Mouse (Mus musculus): ENCODE data around the gene Sdhaf1. TPM values are rescaled to one million over a fixed set of nuclear protein-coding genes. Genes with fewer than 3 reads are reported as not detected.
A peak's percentile ranks its signal among the peaks of the same experiment; 100 is the strongest.

The Sdhaf1 gene
- 16.0 and 16.7 TPM in 2 replicates for polyA plus RNA-seq (2015; fragmentation: Nextera tagmentation; extraction: Ambion mirVana)

DNA sequence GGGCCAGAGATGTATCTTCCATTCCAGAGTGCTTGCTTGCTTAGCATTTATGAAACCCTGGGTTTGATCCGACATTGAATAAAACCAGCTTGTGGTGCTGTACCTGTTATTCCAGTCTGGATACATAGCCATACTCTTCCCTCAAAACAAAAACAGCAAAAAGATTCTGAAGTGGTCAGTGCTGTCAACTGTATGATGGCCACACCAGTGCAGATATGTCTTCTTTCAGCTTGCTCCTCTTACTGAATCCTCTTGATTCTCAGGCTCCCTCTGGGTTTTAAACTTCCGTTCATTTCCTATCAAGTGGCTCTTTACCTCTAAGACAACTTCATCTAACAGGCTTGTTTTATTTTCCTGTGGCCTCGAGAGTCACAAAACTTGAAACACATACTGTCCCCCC, at the start of gene Sdhaf1:
TSS of gene Sdhaf1 (minus strand) at position 101 of the 400 bp plus-strand sequence.
- peak within 1 kb of the TSS; percentile 71; the same call in 1 of the 2 replicates for H3K27ac ChIP-seq (replicated peaks)
- H3K27me3 ChIP-seq (replicated peaks): peaks cover 7% of the 10 kb centered on the region; the same call in 1 of the 2 replicates
- H3K4me3 ChIP-seq (replicated peaks): peak within 1 kb of the TSS; percentile 91
- peak within 1 kb of the TSS; percentile 79 for H3K4me2 ChIP-seq
- H3K9ac ChIP-seq (replicated peaks): peak within 1 kb of the TSS; percentile 21; the same call in 1 of the 2 replicates
- no peak for ATAC-seq (ENCODE audit: low FRiP score)
- no peaks in the 10 kb centered on the region for H3K9me3 ChIP-seq (replicated peaks)
- 78% methylated on average over 3 of the region's 3 CpGs for WGBS
- peaks cover 18% of the 10 kb centered on the region for H3K4me1 ChIP-seq
- H3K36me3 ChIP-seq: no peaks in the 10 kb centered on the region

GRCm38 (mm10) chr7:30367466-30367865, 43.8 kb upstream of the Sdhaf1 start:
- ATAC-seq (ENCODE audit: low FRiP score): no peak
- H3K27ac ChIP-seq (replicated peaks): no peak overlapping the region
- H3K27me3 ChIP-seq (replicated peaks): 0 out of 2 replicates have a peak, but pooled peaks cover 3% of the 10 kb centered on the region
- no peak overlapping the region for H3K4me3 ChIP-seq (replicated peaks)
- H3K9ac ChIP-seq (replicated peaks): no peak overlapping the region
- 71% methylated on average over 2 of the region's 2 CpGs for WGBS
- peaks cover 20% of the 10 kb centered on the region for H3K4me1 ChIP-seq
- H3K36me3 ChIP-seq: no peaks in the 10 kb centered on the region
- no peaks in the 10 kb centered on the region for H3K9me3 ChIP-seq (replicated peaks)
- H3K4me2 ChIP-seq: no peak overlapping the region

DNA sequence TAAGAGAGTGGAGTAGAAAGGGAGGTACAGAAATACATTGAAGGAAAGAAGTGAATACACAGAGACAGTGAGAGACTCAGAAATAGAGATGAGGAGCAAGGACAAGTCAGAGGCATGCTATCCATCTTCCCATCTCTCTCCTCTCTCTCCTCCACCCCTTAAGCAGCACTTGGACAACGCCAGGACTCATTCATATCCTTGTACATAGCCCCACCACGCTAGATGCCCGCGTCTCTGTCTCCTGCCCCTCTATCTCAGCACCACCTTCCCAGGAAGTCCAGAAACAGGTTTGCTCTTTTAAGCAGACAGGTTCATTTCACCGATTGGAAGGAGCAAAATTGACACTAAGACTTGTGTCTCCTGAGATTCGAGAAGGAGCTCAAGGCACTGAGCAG, 39.6 kb upstream of the Sdhaf1 start:
- peak overlapping the region; percentile 34; the same call in 1 of the 2 replicates for H3K27ac ChIP-seq (replicated peaks)
- no peaks in the 10 kb centered on the region for H3K9me3 ChIP-seq (replicated peaks)
- peak overlapping the region; percentile 79 for H3K9ac ChIP-seq (replicated peaks)
- peak overlapping the region; percentile 82 for H3K4me2 ChIP-seq
- H3K36me3 ChIP-seq: peaks cover 3% of the 10 kb centered on the region; the same call in 1 of the 2 replicates
- H3K4me3 ChIP-seq (replicated peaks): peak overlapping the region; percentile 67
- peaks cover 60% of the 10 kb centered on the region for H3K4me1 ChIP-seq
- H3K27me3 ChIP-seq (replicated peaks): 0 out of 2 replicates have a peak, but pooled peaks cover 3% of the 10 kb centered on the region
- WGBS: 67% methylated on average over 6 of the region's 6 CpGs
- peak; percentile 42; the same call in 1 of the 2 replicates for ATAC-seq (ENCODE audit: low FRiP score)

GRCm38 (mm10) chr7:30362652-30363343, 39.1 kb upstream of the Sdhaf1 start, which contains the start of gene Lrfn3:
TSS of gene Lrfn3 (minus strand) at chr7:30362772.
- 0 out of 2 replicates have a peak, but pooled peaks cover 3% of the 10 kb centered on the region for H3K27me3 ChIP-seq (replicated peaks)
- peaks cover 3% of the 10 kb centered on the region; the same call in 1 of the 2 replicates for H3K36me3 ChIP-seq
- H3K4me2 ChIP-seq: peak within 1 kb of the TSS; percentile 82
- peak within 1 kb of the TSS; percentile 43; the same call in 1 of the 2 replicates for H3K27ac ChIP-seq (replicated peaks)
- peak within 1 kb of the TSS; percentile 79 for H3K9ac ChIP-seq (replicated peaks)
- peaks cover 60% of the 10 kb centered on the region for H3K4me1 ChIP-seq
- ATAC-seq (ENCODE audit: low FRiP score): peak; percentile 86
- WGBS: under 1% methylated on average over 45 of the region's 55 CpGs
- H3K4me3 ChIP-seq (replicated peaks): peak within 1 kb of the TSS; percentile 67
- H3K9me3 ChIP-seq (replicated peaks): no peaks in the 10 kb centered on the region

- no peak for ATAC-seq (ENCODE audit: low FRiP score)
- H3K36me3 ChIP-seq: peaks cover 25% of the 10 kb centered on the region
- H3K4me3 ChIP-seq (replicated peaks): peak overlapping the region; percentile 25; the same call in 1 of the 2 replicates
- no peak overlapping the region for H3K9ac ChIP-seq (replicated peaks)
- no peak overlapping the region for H3K27ac ChIP-seq (replicated peaks)
- H3K4me1 ChIP-seq: peaks cover 72% of the 10 kb centered on the region
- 86% methylated on average over 17 of the region's 17 CpGs for WGBS
- no peaks in the 10 kb centered on the region for H3K9me3 ChIP-seq (replicated peaks)
- H3K27me3 ChIP-seq (replicated peaks): no peaks in the 10 kb centered on the region
- H3K4me2 ChIP-seq: peak overlapping the region; percentile 82
These were observed 36.3 kb upstream of the Sdhaf1 start for GRCm38 (mm10) chr7:30360028-30360427.

DNA sequence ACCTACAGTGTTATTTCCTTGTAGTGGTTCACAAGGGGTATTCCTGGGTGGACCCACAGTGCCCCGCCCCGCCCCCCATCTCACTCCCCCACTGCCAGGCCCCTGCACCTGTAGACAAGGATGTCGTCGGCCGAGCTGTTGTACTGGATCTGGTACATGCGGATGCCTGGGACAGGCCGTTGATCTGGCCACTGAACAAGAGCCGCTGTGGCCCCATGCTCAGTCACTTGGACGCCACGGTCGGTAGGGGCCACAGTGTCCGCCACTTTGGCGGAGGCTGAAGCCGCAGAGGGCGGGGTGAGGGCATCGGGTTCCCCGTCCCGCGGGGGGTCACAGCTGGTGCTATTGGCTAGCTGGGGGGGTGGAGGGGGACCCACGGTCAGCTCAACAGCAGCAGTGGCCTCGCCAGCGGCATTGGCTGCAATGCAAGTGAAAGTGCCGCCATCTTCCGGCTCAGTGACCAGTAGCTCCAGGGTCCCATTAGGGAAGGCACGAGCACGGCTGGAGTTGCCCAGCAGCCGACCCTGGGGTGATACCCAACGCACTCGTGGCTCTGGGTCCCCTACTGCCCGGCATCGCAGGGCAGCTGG, 35.7 kb upstream of the Sdhaf1 start:
- Histone ChIP-seq H3K4me1 (peaks cover 72% of the 10 kb centered on the region), H3K27me3 (replicated peaks) (no peaks in the 10 kb centered on the region), H3K9me3 (replicated peaks) (no peaks in the 10 kb centered on the region), H3K9ac (replicated peaks) (peak overlapping the region; percentile 34; the same call in 1 of the 2 replicates), H3K27ac (replicated peaks) (no peak overlapping the region), H3K4me3 (replicated peaks) (peak overlapping the region; percentile 25), H3K4me2 (peak overlapping the region; percentile 82), H3K36me3 (peaks cover 31% of the 10 kb centered on the region)
- ATAC-seq (ENCODE audit: low FRiP score): no peak
- WGBS: 52% methylated on average over 31 of the region's 31 CpGs

GRCm38 (mm10) chr7:30358378-30359186, 34.9 kb upstream of the Sdhaf1 start:
- peaks cover 71% of the 10 kb centered on the region for H3K4me1 ChIP-seq
- peak overlapping the region; percentile 25 for H3K4me3 ChIP-seq (replicated peaks)
- peak overlapping the region; percentile 34; the same call in 1 of the 2 replicates for H3K9ac ChIP-seq (replicated peaks)
- H3K4me2 ChIP-seq: peak overlapping the region; percentile 82
- 38% methylated on average over 7 of the region's 7 CpGs for WGBS
- no peak for ATAC-seq (ENCODE audit: low FRiP score)
- H3K27me3 ChIP-seq (replicated peaks): no peaks in the 10 kb centered on the region
- H3K27ac ChIP-seq (replicated peaks): no peak overlapping the region
- peaks cover 32% of the 10 kb centered on the region for H3K36me3 ChIP-seq
- H3K9me3 ChIP-seq (replicated peaks): no peaks in the 10 kb centered on the region

- no peak overlapping the region for H3K9ac ChIP-seq (replicated peaks)
- ATAC-seq (ENCODE audit: low FRiP score): no peak
- no peak overlapping the region for H3K4me3 ChIP-seq (replicated peaks)
- peaks cover 31% of the 10 kb centered on the region for H3K4me1 ChIP-seq
- H3K36me3 ChIP-seq: peaks cover 29% of the 10 kb centered on the region
- WGBS: 79% methylated on average over 4 of the region's 4 CpGs
- no peak overlapping the region for H3K4me2 ChIP-seq
- H3K27me3 ChIP-seq (replicated peaks): peaks cover 6% of the 10 kb centered on the region; the same call in 1 of the 2 replicates
- H3K27ac ChIP-seq (replicated peaks): no peak overlapping the region
- no peaks in the 10 kb centered on the region for H3K9me3 ChIP-seq (replicated peaks)
These were observed 30.4 kb upstream of the Sdhaf1 start for GRCm38 (mm10) chr7:30354059-30354458.

- Histone ChIP-seq H3K9ac (replicated peaks) (no peak overlapping the region), H3K27me3 (replicated peaks) (peaks cover 6% of the 10 kb centered on the region; the same call in 1 of the 2 replicates), H3K27ac (replicated peaks) (no peak overlapping the region), H3K4me2 (no peak overlapping the region), H3K4me3 (replicated peaks) (no peak overlapping the region), H3K9me3 (replicated peaks) (no peaks in the 10 kb centered on the region), H3K36me3 (peaks cover 29% of the 10 kb centered on the region), H3K4me1 (peaks cover 24% of the 10 kb centered on the region)
- ATAC-seq (ENCODE audit: low FRiP score): peak; percentile 26; the same call in 1 of the 2 replicates
- 21% methylated on average over 6 of the region's 6 CpGs for WGBS
These were observed 29.7 kb upstream of the Sdhaf1 start for GRCm38 (mm10) chr7:30353279-30353822.

GRCm38 (mm10) chr7:30347828-30348227, 24.1 kb upstream of the Sdhaf1 start:
- H3K27ac ChIP-seq (replicated peaks): no peak overlapping the region
- H3K27me3 ChIP-seq (replicated peaks): peaks cover 16% of the 10 kb centered on the region
- no peaks in the 10 kb centered on the region for H3K36me3 ChIP-seq
- H3K4me1 ChIP-seq: peaks cover 17% of the 10 kb centered on the region
- under 1% methylated on average over 30 of the region's 30 CpGs for WGBS
- peak overlapping the region; percentile 19; the same call in 1 of the 2 replicates for H3K4me3 ChIP-seq (replicated peaks)
- ATAC-seq (ENCODE audit: low FRiP score): peak; percentile 71
- peak overlapping the region; percentile 53 for H3K4me2 ChIP-seq
- H3K9ac ChIP-seq (replicated peaks): no peak overlapping the region
- no peaks in the 10 kb centered on the region for H3K9me3 ChIP-seq (replicated peaks)
